Mouse (Mus musculus): ENCODE data around the gene Endou. TPM values are rescaled to one million over a fixed set of nuclear protein-coding genes. Genes with fewer than 3 reads are reported as not detected.

Endou gene
- polyA plus RNA-seq, 1 experiment, result 0.51 TPM

DNA sequence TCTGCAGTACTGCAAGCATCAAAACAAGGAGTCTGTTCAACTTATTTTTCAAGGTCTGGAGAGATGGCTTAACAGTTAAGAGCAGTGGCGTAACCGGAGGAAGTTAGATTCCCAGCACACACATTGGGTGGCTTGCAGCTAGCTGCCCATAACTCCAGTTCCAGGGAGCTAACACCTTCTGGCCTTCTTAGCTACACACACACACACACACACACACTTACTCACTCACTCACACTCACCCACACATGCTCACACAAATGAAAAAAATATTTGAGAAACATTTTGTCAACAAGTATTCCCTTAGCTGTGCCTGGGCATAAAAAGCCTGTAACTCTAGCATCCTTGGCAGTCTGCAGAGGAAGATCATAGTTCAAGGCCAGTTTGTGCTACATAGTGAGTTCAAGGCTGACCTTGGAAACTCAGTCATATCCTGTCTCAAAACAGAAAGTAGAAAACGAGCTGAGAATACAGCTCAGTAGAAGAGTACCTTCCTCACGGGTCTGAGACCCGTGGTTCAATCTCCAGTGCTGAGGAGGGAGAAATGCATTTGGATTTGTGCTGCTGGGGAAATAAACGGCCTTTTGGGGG lies 5.8 kb downstream of the Endou start:
- H3K27ac ChIP-seq (ENCODE audit: insufficient read depth, low read depth, low read length), result no peak overlapping the region
- H3K27me3 ChIP-seq (ENCODE audit: control insufficient read depth, insufficient read depth, low read length), result no peaks in the 10 kb centered on the region
- H3K4me1 ChIP-seq (ENCODE audit: control insufficient read depth, insufficient read depth, insufficient read length, low read length), result peaks cover 4% of the 10 kb centered on the region; the same call in 1 of the 2 replicates
- WGBS, result 52% methylated on average over 6 of the region's 6 CpGs
- H3K4me3 ChIP-seq (ENCODE audit: low read depth, low read length), result no peak overlapping the region
- H3K36me3 ChIP-seq (ENCODE audit: control insufficient read depth, insufficient read depth, low read length), result no peaks in the 10 kb centered on the region
- TF ChIP-seq POLR2A (IDR thresholded peaks at IDR 0.05; ENCODE audit: low read depth, low read length), result no peak
- TF ChIP-seq CTCF (IDR thresholded peaks at IDR 0.05; ENCODE audit: extremely low read depth, insufficient read length, insufficient replicate concordance, low read depth, low read length), result no peak

DNA sequence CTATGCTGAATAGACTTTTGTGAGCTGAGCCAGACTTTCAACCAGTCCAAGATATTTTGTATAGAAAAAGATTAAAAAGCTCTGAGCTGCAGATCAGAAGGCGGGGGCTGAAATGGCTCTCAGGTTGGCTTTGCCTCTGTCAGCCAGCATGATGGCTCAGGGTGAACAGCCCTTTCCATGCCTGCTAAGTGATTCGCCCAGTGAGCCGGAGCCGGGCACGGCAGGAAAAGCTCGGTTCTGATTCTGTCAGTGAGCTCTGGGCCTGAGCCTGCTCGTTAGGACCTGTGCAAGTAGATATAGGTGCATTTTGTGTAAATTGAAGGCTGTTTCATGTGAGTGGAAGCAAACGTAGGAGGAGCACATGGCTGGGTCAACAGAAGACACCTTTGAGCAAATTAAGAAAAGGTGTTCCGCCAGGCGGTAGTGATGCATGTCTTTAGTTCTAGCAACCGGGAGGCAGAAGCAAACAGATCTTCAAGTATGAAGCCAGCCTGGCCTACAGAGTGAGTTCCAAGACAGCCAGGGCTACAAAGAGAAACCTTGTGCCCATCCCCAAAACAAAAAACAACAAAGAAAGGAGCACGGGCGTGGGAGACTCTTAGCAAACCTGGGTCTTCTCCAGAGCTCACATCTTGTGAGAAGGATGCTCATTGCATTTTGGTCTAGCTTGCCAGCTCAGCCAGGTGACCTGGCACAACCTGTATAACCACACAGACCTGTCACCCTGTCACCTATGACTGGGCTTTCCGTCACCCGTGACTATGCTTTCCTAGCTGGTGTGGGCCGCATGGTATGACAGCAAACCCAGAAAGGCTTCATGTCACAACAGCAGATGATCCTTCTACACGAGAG lies 6.6 kb downstream of the Endou start:
- Histone ChIP-seq H3K27me3 (ENCODE audit: control insufficient read depth, insufficient read depth, low read length) (no peaks in the 10 kb centered on the region), H3K4me3 (ENCODE audit: low read depth, low read length) (no peak overlapping the region), H3K27ac (ENCODE audit: insufficient read depth, low read depth, low read length) (no peak overlapping the region), H3K4me1 (ENCODE audit: control insufficient read depth, insufficient read depth, insufficient read length, low read length) (peaks cover 4% of the 10 kb centered on the region; the same call in 1 of the 2 replicates), H3K36me3 (ENCODE audit: control insufficient read depth, insufficient read depth, low read length) (no peaks in the 10 kb centered on the region)
- TF ChIP-seq POLR2A (IDR thresholded peaks at IDR 0.05; ENCODE audit: low read depth, low read length) (no peak), CTCF (IDR thresholded peaks at IDR 0.05; ENCODE audit: extremely low read depth, insufficient read length, insufficient replicate concordance, low read depth, low read length) (no peak)
- 80% methylated on average over 17 of the region's 17 CpGs for WGBS

DNA sequence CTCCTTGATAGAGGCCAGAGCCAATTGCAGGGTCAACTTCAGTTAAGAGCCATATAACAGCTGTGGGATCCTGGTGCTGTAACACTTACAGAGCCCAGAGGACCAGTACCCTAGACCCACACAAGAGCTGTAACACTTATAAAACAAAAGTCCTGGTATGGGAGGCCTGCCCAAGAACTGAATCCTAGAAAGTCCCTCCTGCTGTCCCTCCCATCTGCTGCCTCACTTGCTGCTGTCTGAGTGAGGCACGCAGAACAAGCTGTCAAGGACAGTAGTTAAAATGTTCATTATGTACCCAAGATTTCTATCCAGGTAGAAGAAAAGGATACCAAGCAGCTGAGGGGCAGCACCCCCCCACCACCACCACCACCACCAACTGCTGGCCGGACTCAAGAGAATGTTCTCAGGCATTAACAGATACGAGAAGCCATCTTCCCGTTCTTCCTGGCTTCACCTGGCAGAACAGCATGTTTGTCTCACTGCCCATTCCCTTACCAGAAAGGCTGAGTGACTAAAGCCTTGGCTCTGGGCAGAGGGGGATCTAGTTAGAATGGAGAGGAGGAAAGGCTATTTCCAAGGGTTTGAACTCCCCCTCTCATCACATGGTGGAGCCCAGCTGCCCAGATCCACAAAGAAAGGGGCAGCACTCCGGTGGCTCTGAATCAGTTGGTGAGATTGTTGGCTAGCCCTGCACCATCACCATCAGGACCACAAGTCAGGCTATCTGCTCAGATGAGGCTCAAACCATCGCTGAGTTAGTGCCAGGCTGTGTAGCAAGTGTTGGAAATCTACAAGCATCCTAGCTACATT lies 7.4 kb downstream of the Endou start:
- Histone ChIP-seq H3K4me1 (ENCODE audit: control insufficient read depth, insufficient read depth, insufficient read length, low read length) (peaks cover 4% of the 10 kb centered on the region; the same call in 1 of the 2 replicates), H3K27me3 (ENCODE audit: control insufficient read depth, insufficient read depth, low read length) (no peaks in the 10 kb centered on the region), H3K36me3 (ENCODE audit: control insufficient read depth, insufficient read depth, low read length) (no peaks in the 10 kb centered on the region), H3K4me3 (ENCODE audit: low read depth, low read length) (no peak overlapping the region), H3K27ac (ENCODE audit: insufficient read depth, low read depth, low read length) (no peak overlapping the region)
- WGBS, result 85% methylated on average over 6 of the region's 6 CpGs
- TF ChIP-seq POLR2A (IDR thresholded peaks at IDR 0.05; ENCODE audit: low read depth, low read length), result no peak
- no peak for TF ChIP-seq CTCF (IDR thresholded peaks at IDR 0.05; ENCODE audit: extremely low read depth, insufficient read length, insufficient replicate concordance, low read depth, low read length)

DNA sequence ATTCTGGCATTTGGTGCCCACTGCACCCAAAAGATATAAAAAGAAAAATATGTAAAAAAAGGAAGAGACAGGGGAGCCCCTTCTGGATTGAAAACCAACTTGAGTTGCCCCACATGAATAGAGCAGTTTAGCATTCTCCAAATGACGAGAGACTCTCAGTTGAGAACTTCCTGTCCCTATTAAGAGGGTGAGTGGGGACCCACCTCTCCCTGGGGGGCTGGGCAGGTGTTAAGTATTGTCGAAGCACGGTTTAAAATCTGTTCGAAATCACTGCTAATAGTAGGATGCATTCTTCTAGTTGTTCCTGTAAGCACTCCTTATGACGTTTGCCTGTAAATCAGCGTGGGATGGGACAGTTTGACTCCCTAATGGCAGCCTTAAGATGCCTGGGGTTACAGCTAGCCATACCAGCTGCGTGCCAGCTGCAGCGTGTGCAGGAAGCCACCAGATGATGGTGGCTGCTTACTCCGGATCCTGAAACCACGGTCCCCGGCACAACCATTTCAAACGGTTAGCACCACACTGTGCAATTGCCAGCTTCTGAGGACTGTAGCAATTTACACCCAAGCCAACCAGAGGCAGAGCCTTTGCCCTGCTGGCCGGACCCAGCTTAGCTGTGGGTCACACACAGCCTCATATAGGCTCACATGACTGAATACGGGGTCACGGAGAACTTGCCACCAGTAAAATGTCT lies 10.0 kb downstream of the Endou start:
- 72% methylated on average over 15 of the region's 15 CpGs for WGBS
- Histone ChIP-seq H3K27me3 (ENCODE audit: control insufficient read depth, insufficient read depth, low read length) (no peaks in the 10 kb centered on the region), H3K27ac (ENCODE audit: insufficient read depth, low read depth, low read length) (peak overlapping the region; percentile 48), H3K4me3 (ENCODE audit: low read depth, low read length) (no peak overlapping the region), H3K4me1 (ENCODE audit: control insufficient read depth, insufficient read depth, insufficient read length, low read length) (no peaks in the 10 kb centered on the region), H3K36me3 (ENCODE audit: control insufficient read depth, insufficient read depth, low read length) (no peaks in the 10 kb centered on the region)
- TF ChIP-seq POLR2A (IDR thresholded peaks at IDR 0.05; ENCODE audit: low read depth, low read length) (no peak), CTCF (IDR thresholded peaks at IDR 0.05; ENCODE audit: extremely low read depth, insufficient read length, insufficient replicate concordance, low read depth, low read length) (no peak)

DNA sequence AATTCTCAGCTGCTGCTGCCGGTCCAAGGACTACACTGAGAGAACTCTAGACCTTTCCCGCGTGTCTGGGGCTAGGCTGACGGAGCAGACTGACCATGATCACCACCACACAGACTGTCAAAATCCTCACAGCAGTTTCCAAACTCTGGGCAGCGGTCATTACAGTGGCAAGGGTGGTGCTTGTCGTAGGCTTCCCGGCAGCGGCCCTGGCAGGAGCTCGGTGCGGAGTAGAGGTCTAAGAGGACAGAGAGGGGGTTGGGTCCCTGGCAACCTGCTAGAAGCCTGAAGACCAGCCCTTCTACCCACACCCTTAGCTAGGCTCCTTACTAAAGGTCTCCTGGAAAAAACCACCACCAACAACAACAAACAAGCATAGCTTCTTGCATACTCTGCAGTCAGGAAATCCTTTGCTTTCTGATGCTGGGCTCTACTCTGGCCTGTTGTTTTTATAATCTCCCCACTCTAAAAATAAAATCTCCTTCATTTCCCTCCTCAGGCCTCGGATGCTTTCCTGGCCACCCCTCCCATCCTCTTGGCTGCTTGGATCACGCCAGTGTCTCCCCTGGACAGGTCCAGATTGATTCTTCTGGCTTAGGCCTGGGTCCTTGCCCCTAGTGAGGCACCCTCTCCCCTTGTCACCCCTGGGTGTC lies 11.0 kb downstream of the Endou start:
- H3K27ac ChIP-seq (ENCODE audit: insufficient read depth, low read depth, low read length), result peak overlapping the region; percentile 68
- H3K36me3 ChIP-seq (ENCODE audit: control insufficient read depth, insufficient read depth, low read length), result no peaks in the 10 kb centered on the region
- 69% methylated on average over 12 of the region's 12 CpGs for WGBS
- no peak for TF ChIP-seq POLR2A (IDR thresholded peaks at IDR 0.05; ENCODE audit: low read depth, low read length)
- TF ChIP-seq CTCF (IDR thresholded peaks at IDR 0.05; ENCODE audit: extremely low read depth, insufficient read length, insufficient replicate concordance, low read depth, low read length), result no peak
- H3K4me1 ChIP-seq (ENCODE audit: control insufficient read depth, insufficient read depth, insufficient read length, low read length), result no peaks in the 10 kb centered on the region
- H3K27me3 ChIP-seq (ENCODE audit: control insufficient read depth, insufficient read depth, low read length), result no peaks in the 10 kb centered on the region
- H3K4me3 ChIP-seq (ENCODE audit: low read depth, low read length), result no peak overlapping the region

DNA sequence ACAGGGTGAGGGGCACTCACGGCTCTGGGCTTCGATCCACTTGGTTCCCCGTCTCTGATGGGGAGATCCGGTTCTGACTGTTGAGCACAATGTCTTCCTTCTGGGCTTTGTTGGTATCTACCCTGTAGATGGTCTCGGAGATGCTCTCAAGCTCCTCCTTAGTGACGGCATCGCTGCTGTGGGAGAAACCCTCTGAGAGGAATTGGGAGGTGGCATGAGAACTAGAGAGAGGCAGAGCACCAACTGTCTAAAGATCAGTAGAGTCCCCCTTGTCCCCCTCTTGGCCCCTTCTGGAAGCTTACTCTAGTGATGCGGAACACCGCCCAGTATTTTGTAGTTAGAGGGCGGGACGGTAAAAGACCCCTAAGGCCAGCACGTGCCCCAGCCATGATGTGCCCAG lies 11.6 kb downstream of the Endou start:
- WGBS, result 90% methylated on average over 12 of the region's 12 CpGs
- Histone ChIP-seq H3K4me3 (ENCODE audit: low read depth, low read length) (no peak overlapping the region), H3K27me3 (ENCODE audit: control insufficient read depth, insufficient read depth, low read length) (no peaks in the 10 kb centered on the region), H3K36me3 (ENCODE audit: control insufficient read depth, insufficient read depth, low read length) (no peaks in the 10 kb centered on the region), H3K27ac (ENCODE audit: insufficient read depth, low read depth, low read length) (peak overlapping the region; percentile 68), H3K4me1 (ENCODE audit: control insufficient read depth, insufficient read depth, insufficient read length, low read length) (no peaks in the 10 kb centered on the region)
- TF ChIP-seq POLR2A (IDR thresholded peaks at IDR 0.05; ENCODE audit: low read depth, low read length) (no peak), CTCF (IDR thresholded peaks at IDR 0.05; ENCODE audit: extremely low read depth, insufficient read length, insufficient replicate concordance, low read depth, low read length) (no peak)

All from small intestine, adult 2 months (tissue).